Mouse (Mus musculus): Measurements from ENCODE around the gene Hip1r.

DNA sequence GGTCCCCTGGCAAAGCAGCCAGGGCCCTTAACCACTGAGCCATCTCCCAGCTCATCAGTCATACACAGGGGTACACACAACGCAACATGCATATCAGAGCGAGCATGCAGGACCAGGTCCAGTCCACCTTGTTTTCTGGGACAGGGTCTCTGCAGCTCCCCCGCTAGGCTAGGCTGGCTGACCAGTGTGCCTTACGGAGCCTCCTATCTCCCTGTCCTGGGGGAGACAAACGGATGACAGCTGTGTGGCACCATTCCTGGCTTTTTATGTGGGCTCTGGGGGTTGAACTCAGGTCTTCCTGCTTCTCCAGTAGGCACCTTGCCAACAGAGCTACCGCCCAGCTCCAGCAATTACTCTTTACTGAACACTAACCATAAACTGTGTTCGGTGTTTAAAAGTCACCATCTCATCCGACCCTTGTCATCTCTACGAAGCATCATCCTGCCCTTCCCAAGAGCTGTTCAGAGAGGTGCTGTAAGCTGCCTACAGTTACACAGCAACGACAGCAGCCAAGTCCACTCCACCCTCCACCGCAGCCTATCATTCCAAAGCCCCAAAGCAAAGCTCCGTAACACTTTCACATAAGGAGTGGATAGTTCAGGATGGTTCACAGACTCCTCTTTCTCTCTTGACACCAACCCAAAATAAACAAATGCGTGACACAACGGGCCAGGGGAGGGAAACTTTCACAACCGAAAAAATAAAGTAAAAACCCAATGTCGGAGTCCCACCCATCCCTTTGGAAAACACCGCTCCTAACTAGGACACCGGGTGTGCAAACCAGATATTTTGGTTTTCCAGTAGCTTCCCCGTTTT is 56.0 kb downstream of the Hip1r start:
- no peak for TF ChIP-seq CTCF (IDR thresholded peaks at IDR 0.05; ENCODE audit: low read depth)
- peak; percentile 69 for TF ChIP-seq EP300 (IDR thresholded peaks at IDR 0.05; ENCODE audit: low read depth)

Data from liver, postnatal 0 days (tissue).